Mouse (Mus musculus) Patski (cell line): ENCODE results near the gene Kif6. TPM values are rescaled to one million over a fixed set of nuclear protein-coding genes. Genes with fewer than 3 reads are reported as not detected.

Experiments
- ATAC-seq: fragments of 100-300 bp; one replicate; pipeline ENCODE4 v1.8.0; 2021
- CTCF ChIA-PET: fragments of 350-600 bp; sonication (Branson Sonifier 250); formaldehyde crosslinking; loops from one replicate; lab custom pipeline; 2022; ENCODE audit warnings: inconsistent platforms; lab: Charles Lee
- POLR2A ChIA-PET: fragments of 350-600 bp; sonication (Branson Sonifier 250); formaldehyde crosslinking; loops from one replicate; lab custom pipeline; 2022; ENCODE audit warnings: antibody characterized with exemption, inconsistent platforms; lab: Charles Lee
- DNase-seq: peaks from one replicate; pipeline ENCODE4 v3.0.0-alpha.2; 2011; ENCODE audit warnings: low read depth, low spot score
- H3K27me3 ChIP-seq: fragments of 371-371 bp; one replicate; pipeline ENCODE4 v1.5.1; 2021
- CTCF ChIP-seq: fragments of 100-300 bp; IDR thresholded peaks from one replicate; pipeline ENCODE4 v1.5.1; 2021
- in situ Hi-C: fragments of 300-500 bp; cut with MboI; formaldehyde crosslinking; loops from 3 replicates; pipeline ENCODE4 v1.11.1; 2018; ENCODE audit warnings: low pct_unique_long_range_greater_than_20kb, mixed read lengths
- polyA plus RNA-seq: library from polyadenylated mRNA; unstranded; gene quantifications from one replicate; pipeline ENCODE4 v1.2.3, GENCODE M21; 2021

Kif6 gene
- polyA plus RNA-seq, 1 experiment from 2014 or later, result 3.2 TPM

GRCm38 (mm10) chr17:49734079-49734478, 119.1 kb downstream of the Kif6 start:
- ChIA-PET POLR2A (interaction anchor here (0.5 kb wide), 1 partner anchor 221 kb away, joined by 4 read pairs; no protein-coding TSS in a partner anchor), CTCF (no interaction called here)
- no peak for DNase-seq
- no peak for TF ChIP-seq CTCF
- H3K27me3 ChIP-seq, result no peaks in the 10 kb centered on the region
- in situ Hi-C loops, result no loop called here
- no peak for ATAC-seq

DNA sequence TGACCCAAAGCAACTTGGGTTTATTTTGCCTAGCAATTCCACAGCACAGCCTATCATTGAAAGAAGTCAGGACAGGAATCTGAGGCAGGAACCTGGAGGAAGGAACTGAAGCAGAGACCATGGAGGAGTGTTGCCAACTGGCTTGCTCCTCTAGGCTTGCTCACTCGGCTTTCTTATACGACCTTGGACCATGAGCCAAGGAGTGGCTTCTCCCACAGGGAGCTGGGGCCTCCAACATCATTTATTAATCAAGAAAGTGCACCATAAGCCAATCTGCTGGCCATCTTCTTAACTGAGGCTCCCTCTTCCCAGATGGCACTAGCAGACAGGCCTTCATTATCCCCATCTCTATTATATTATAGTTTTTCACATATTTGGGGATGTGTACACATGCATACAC, 119.8 kb downstream of the Kif6 start:
- CTCF ChIA-PET, result no interaction called here
- H3K27me3 ChIP-seq, result no peaks in the 10 kb centered on the region
- POLR2A ChIA-PET, result no interaction called here
- in situ Hi-C loops, result no loop called here
- DNase-seq (no peak), ATAC-seq (no peak)
- TF ChIP-seq CTCF, result no peak

- ATAC-seq (no peak), DNase-seq (no peak)
- ChIA-PET POLR2A (no interaction called here), CTCF (no interaction called here)
- TF ChIP-seq CTCF, result no peak
- in situ Hi-C loops, result no loop called here
- no peaks in the 10 kb centered on the region for H3K27me3 ChIP-seq
These were observed 121.4 kb downstream of the Kif6 start for GRCm38 (mm10) chr17:49736364-49736763.

GRCm38 (mm10) chr17:49737217-49737774, 122.4 kb downstream of the Kif6 start:
- no peak for DNase-seq
- ATAC-seq, result no peak
- POLR2A ChIA-PET, result no interaction called here

DNA sequence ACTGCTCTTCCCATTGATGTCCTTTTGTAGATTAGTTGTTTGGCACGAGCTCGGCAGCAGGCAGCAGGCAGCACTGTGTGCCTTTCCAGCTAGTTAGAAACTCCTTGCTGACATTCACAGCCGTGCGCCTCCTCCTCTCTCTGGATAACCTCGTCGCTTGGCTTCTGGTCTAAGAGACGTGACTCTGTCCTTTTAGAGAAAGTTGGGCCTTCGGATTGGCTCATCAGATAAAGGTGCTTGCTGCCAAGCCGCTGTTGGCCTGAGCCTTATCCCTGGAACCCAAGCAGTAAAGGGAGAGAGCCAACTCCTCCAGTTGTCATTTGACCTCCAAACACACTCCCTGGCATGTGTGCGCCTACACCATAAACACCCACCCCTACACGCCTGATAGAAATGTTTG, 123.4 kb downstream of the Kif6 start:
- in situ Hi-C loops, result no loop called here
- ATAC-seq (no peak), DNase-seq (no peak)
- ChIA-PET POLR2A (no interaction called here), CTCF (no interaction called here)
- no peaks in the 10 kb centered on the region for H3K27me3 ChIP-seq
- no peak for TF ChIP-seq CTCF

More at GRCm38 (mm10) chr17:49737217-49737774, 122.4 kb downstream of the Kif6 start:
- TF ChIP-seq CTCF, result no peak
- CTCF ChIA-PET, result no interaction called here
- no peaks in the 10 kb centered on the region for H3K27me3 ChIP-seq
- in situ Hi-C loops, result no loop called here

GRCm38 (mm10) chr17:49739896-49740679, 125.2 kb downstream of the Kif6 start:
- DNase-seq (no peak), ATAC-seq (no peak)
- POLR2A ChIA-PET, result no interaction called here
- no peak for TF ChIP-seq CTCF
- in situ Hi-C loops, result no loop called here
- CTCF ChIA-PET, result no interaction called here
- H3K27me3 ChIP-seq, result no peaks in the 10 kb centered on the region

GRCm38 (mm10) chr17:49741172-49741571, 126.2 kb downstream of the Kif6 start:
- ATAC-seq, result no peak
- H3K27me3 ChIP-seq, result no peaks in the 10 kb centered on the region
- in situ Hi-C loops, result no loop called here
- ChIA-PET POLR2A (no interaction called here), CTCF (no interaction called here)
- DNase-seq, result no peak
- no peak for TF ChIP-seq CTCF

DNA sequence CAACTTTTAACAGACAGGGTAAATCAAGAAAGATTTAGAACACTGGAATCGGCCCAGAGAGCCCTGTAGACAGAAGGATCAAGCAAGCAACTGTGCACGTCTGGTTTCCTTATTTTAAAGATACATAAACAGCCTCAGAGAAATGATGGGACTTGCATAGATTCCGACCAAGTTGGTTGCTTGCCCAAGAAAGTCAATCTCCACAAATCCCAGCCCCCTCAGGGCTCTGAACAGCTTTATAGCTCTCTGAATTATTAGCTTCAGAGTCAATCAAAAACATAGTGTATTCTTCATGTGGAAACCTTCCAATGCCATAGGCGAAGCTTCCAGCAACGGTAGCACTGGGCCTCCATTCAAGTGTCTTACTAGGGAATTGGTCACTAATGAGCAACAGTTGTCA, 127.0 kb downstream of the Kif6 start:
- ATAC-seq, result no peak
- DNase-seq, result no peak
- in situ Hi-C loops, result no loop called here
- TF ChIP-seq CTCF, result no peak
- ChIA-PET POLR2A (no interaction called here), CTCF (no interaction called here)
- H3K27me3 ChIP-seq, result no peaks in the 10 kb centered on the region

GRCm38 (mm10) chr17:49743580-49744463, 128.9 kb downstream of the Kif6 start:
- in situ Hi-C loops, result no loop called here
- POLR2A ChIA-PET, result no interaction called here
- DNase-seq (no peak), ATAC-seq (no peak)
- no peak for TF ChIP-seq CTCF
- no peaks in the 10 kb centered on the region for H3K27me3 ChIP-seq
- CTCF ChIA-PET, result interaction anchor here (1.2 kb wide), 1 partner anchor 9 kb away, joined by 3 read pairs; no protein-coding TSS in a partner anchor

GRCm38 (mm10) chr17:49750889-49751324, 136.0 kb downstream of the Kif6 start:
- H3K27me3 ChIP-seq, result no peaks in the 10 kb centered on the region
- in situ Hi-C loops, result no loop called here
- no peak for TF ChIP-seq CTCF
- DNase-seq (no peak), ATAC-seq (peak; percentile 31)
- ChIA-PET POLR2A (no interaction called here), CTCF (no interaction called here)
